Mouse (Mus musculus): ENCODE results near the gene Slc12a9. TPM values are rescaled to one million over a fixed set of nuclear protein-coding genes. Genes with fewer than 3 reads are reported as not detected.

Gene Slc12a9
- total and polyA plus RNA-seq, 3 experiments, result 3.1 to 8.1 (median 5.3) TPM

DNA sequence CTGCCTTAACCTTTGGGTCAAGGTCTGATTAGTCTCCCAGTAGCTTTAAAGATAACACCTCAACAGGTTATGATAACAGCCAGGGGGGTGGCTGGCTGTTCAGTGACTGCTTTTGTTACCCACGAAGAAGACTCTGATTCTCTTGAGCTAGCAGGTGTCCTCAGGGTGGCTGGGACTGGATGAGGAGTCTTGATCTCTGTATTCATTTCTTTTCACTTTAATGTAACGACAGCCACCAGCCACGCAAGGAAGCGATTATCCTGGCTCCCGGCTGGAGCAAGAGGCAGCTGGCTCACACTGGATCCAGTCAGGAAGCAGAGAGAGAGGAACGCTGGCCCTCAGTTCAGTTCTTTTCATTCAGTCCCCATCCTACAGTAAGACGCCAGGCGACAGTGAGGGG, 3.8 kb upstream of the Slc12a9 start:
- ATAC-seq (ENCODE audit: extremely low read depth, insufficient number of reproducible peaks, low FRiP score, poor library complexity, severe bottlenecking) (no peak), DNase-seq (ENCODE audit: low spot score) (no peak)
- Histone ChIP-seq H3K36me3 (replicated peaks) (no peaks in the 10 kb centered on the region), H3K4me1 (ENCODE audit: insufficient read depth, low read depth, low read length) (peaks cover 43% of the 10 kb centered on the region), H3K9me3 (replicated peaks) (no peaks in the 10 kb centered on the region), H3K27me3 (ENCODE audit: insufficient read depth, low read length) (peaks cover 60% of the 10 kb centered on the region), H3K4me3 (ENCODE audit: low read depth, low read length) (no peak overlapping the region)
- TF ChIP-seq GATA1 (IDR thresholded peaks at IDR 0.05; ENCODE audit: borderline replicate concordance, low read length) (no peak), POLR2AphosphoS5 (IDR thresholded peaks at IDR 0.05; ENCODE audit: insufficient replicate concordance, low read depth, low read length) (no peak), CTCF (IDR thresholded peaks at IDR 0.05; ENCODE audit: low read depth, low read length) (no peak), GATA2 (IDR thresholded peaks at IDR 0.05; ENCODE audit: borderline replicate concordance, low read depth, low read length) (no peak), TAL1 (conservative IDR thresholded peaks at IDR 0.05; ENCODE audit: low read depth, low read length) (no peak)

DNA sequence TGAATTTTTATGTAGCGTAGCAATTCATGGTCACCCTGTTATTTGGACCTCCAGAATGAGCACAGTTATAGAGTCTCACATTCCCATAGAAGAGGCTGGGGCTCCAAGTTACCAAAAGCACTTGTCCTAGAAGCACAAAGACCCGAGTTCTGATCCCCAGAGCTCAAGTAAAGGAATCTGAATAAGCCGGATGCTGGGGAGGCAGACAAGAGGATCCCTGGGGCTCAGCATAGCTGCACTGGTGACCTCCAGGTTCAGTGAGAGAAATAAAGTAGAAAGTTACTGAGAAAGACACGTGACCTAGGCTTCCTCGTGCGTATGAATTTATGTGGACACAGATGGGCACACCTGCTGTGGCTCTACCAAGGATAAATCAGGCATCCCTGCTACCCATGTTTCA, 1.7 kb upstream of the Slc12a9 start:
- no peak for ATAC-seq (ENCODE audit: extremely low read depth, insufficient number of reproducible peaks, low FRiP score, poor library complexity, severe bottlenecking)
- Histone ChIP-seq H3K4me3 (ENCODE audit: low read depth, low read length) (no peak overlapping the region), H3K27me3 (ENCODE audit: insufficient read depth, low read length) (peaks cover 67% of the 10 kb centered on the region), H3K9me3 (replicated peaks) (no peaks in the 10 kb centered on the region), H3K4me1 (ENCODE audit: insufficient read depth, low read depth, low read length) (peaks cover 46% of the 10 kb centered on the region), H3K36me3 (replicated peaks) (no peaks in the 10 kb centered on the region)
- no peak for TF ChIP-seq GATA1 (IDR thresholded peaks at IDR 0.05; ENCODE audit: borderline replicate concordance, low read length)
- no peak for TF ChIP-seq CTCF (IDR thresholded peaks at IDR 0.05; ENCODE audit: low read depth, low read length)
- TF ChIP-seq POLR2AphosphoS5 (IDR thresholded peaks at IDR 0.05; ENCODE audit: insufficient replicate concordance, low read depth, low read length), result no peak
- TF ChIP-seq TAL1 (conservative IDR thresholded peaks at IDR 0.05; ENCODE audit: low read depth, low read length), result no peak
- TF ChIP-seq GATA2 (IDR thresholded peaks at IDR 0.05; ENCODE audit: borderline replicate concordance, low read depth, low read length), result no peak
- no peak for DNase-seq (ENCODE audit: low spot score)

- no peaks in the 10 kb centered on the region for H3K9me3 ChIP-seq (replicated peaks)
- H3K27me3 ChIP-seq (ENCODE audit: insufficient read depth, low read length), result peaks cover 64% of the 10 kb centered on the region
- DNase-seq (ENCODE audit: low spot score), result no peak
- H3K4me1 ChIP-seq (ENCODE audit: insufficient read depth, low read depth, low read length), result peaks cover 40% of the 10 kb centered on the region
- TF ChIP-seq CTCF (IDR thresholded peaks at IDR 0.05; ENCODE audit: low read depth, low read length) (no peak), TAL1 (conservative IDR thresholded peaks at IDR 0.05; ENCODE audit: low read depth, low read length) (no peak), POLR2AphosphoS5 (IDR thresholded peaks at IDR 0.05; ENCODE audit: insufficient replicate concordance, low read depth, low read length) (no peak), GATA1 (IDR thresholded peaks at IDR 0.05; ENCODE audit: borderline replicate concordance, low read length) (no peak), GATA2 (IDR thresholded peaks at IDR 0.05; ENCODE audit: borderline replicate concordance, low read depth, low read length) (no peak)
- no peaks in the 10 kb centered on the region for H3K36me3 ChIP-seq (replicated peaks)
- H3K4me3 ChIP-seq (ENCODE audit: low read depth, low read length), result no peak overlapping the region
- no peak for ATAC-seq (ENCODE audit: extremely low read depth, insufficient number of reproducible peaks, low FRiP score, poor library complexity, severe bottlenecking)
These were observed 920 bp upstream of the Slc12a9 start for GRCm38 (mm10) chr5:137334317-137334716.

DNA sequence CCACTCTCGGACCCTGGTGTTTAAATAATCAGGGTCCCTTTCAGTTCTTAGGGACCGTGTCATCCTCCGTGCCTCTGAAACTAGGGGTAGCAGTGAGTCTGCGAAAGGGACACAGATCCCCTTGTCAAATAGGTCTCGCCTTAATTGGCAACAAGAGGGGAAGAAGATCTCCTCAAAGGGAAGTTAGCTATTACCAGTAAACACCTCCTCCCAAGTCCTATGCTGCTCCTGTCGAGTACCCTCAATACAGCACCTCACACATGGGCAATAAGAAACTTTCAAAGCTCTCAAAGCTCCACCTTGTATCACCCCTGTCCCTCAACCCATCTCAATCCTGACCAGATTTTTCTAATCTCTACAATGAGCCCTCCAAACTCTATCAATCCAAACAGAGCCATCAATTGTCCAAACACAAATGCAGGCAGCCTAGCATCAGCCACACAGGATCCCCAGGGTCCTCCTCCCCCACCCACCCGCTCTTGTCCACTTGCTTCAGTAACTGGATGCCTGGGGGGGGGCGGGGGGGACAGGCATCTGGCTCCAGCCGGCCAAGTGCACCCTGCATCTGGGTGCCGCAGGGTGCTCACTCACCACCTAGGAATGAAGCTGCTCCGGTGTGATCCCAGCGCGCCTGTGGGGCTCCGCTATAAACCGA, 413 bp downstream of the Slc12a9 start:
- H3K27me3 ChIP-seq (ENCODE audit: insufficient read depth, low read length), result peaks cover 70% of the 10 kb centered on the region
- ATAC-seq (ENCODE audit: extremely low read depth, insufficient number of reproducible peaks, low FRiP score, poor library complexity, severe bottlenecking) (no peak), DNase-seq (ENCODE audit: low spot score) (no peak)
- TF ChIP-seq CTCF (IDR thresholded peaks at IDR 0.05; ENCODE audit: low read depth, low read length) (no peak), TAL1 (conservative IDR thresholded peaks at IDR 0.05; ENCODE audit: low read depth, low read length) (no peak), POLR2AphosphoS5 (IDR thresholded peaks at IDR 0.05; ENCODE audit: insufficient replicate concordance, low read depth, low read length) (no peak), GATA1 (IDR thresholded peaks at IDR 0.05; ENCODE audit: borderline replicate concordance, low read length) (no peak), GATA2 (IDR thresholded peaks at IDR 0.05; ENCODE audit: borderline replicate concordance, low read depth, low read length) (no peak)
- H3K4me1 ChIP-seq (ENCODE audit: insufficient read depth, low read depth, low read length), result peaks cover 28% of the 10 kb centered on the region
- H3K9me3 ChIP-seq (replicated peaks), result no peaks in the 10 kb centered on the region
- peak overlapping the region; percentile 73 for H3K4me3 ChIP-seq (ENCODE audit: low read depth, low read length)
- H3K36me3 ChIP-seq (replicated peaks), result peaks cover 5% of the 10 kb centered on the region

GRCm38 (mm10) chr5:137330910-137331309, 2.5 kb downstream of the Slc12a9 start:
- Histone ChIP-seq H3K9me3 (replicated peaks) (no peaks in the 10 kb centered on the region), H3K27me3 (ENCODE audit: insufficient read depth, low read length) (peaks cover 65% of the 10 kb centered on the region), H3K36me3 (replicated peaks) (peaks cover 13% of the 10 kb centered on the region), H3K4me1 (ENCODE audit: insufficient read depth, low read depth, low read length) (peaks cover 33% of the 10 kb centered on the region), H3K4me3 (ENCODE audit: low read depth, low read length) (no peak overlapping the region)
- TF ChIP-seq GATA1 (IDR thresholded peaks at IDR 0.05; ENCODE audit: borderline replicate concordance, low read length), result no peak
- no peak for TF ChIP-seq CTCF (IDR thresholded peaks at IDR 0.05; ENCODE audit: low read depth, low read length)
- no peak for TF ChIP-seq POLR2AphosphoS5 (IDR thresholded peaks at IDR 0.05; ENCODE audit: insufficient replicate concordance, low read depth, low read length)
- TF ChIP-seq TAL1 (conservative IDR thresholded peaks at IDR 0.05; ENCODE audit: low read depth, low read length), result no peak
- TF ChIP-seq GATA2 (IDR thresholded peaks at IDR 0.05; ENCODE audit: borderline replicate concordance, low read depth, low read length), result no peak
- ATAC-seq (ENCODE audit: extremely low read depth, insufficient number of reproducible peaks, low FRiP score, poor library complexity, severe bottlenecking) (no peak), DNase-seq (ENCODE audit: low spot score) (no peak)

DNA sequence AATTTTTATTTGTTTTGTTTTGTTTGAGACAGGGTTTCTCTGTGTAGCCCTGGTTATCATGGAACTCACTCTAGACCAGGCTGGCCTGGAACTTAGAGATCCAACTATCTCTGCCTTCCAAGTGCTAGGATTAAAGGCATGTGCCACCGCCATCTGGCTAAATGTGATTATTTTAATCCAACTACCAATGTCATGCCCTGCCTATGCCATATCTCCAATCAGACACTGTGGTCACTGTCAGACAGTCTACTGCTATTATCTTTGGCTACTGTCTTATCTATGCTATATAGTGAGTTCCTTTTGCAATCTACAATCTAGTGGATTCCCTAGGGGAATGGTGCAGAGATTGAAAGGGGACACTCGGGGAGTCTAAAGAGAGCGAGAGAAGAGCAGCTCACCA, 12.4 kb downstream of the Slc12a9 start:
- H3K9me3 ChIP-seq (replicated peaks), result no peaks in the 10 kb centered on the region
- TF ChIP-seq CTCF (IDR thresholded peaks at IDR 0.05; ENCODE audit: low read depth, low read length) (no peak), TAL1 (conservative IDR thresholded peaks at IDR 0.05; ENCODE audit: low read depth, low read length) (peak; percentile 76), GATA1 (IDR thresholded peaks at IDR 0.05; ENCODE audit: borderline replicate concordance, low read length) (no peak)
- peaks cover 62% of the 10 kb centered on the region for H3K4me1 ChIP-seq (ENCODE audit: insufficient read depth, low read depth, low read length)
- peak; percentile 50; the same call in 1 of the 2 replicates for ATAC-seq (ENCODE audit: extremely low read depth, insufficient number of reproducible peaks, low FRiP score, poor library complexity, severe bottlenecking)
- peaks cover 27% of the 10 kb centered on the region for H3K27me3 ChIP-seq (ENCODE audit: insufficient read depth, low read length)
- DNase-seq (ENCODE audit: low spot score), result no peak
- peaks cover 13% of the 10 kb centered on the region for H3K36me3 ChIP-seq (replicated peaks)
- H3K4me3 ChIP-seq (ENCODE audit: low read depth, low read length), result no peak overlapping the region

Data from G1E (cell line).